Mouse (Mus musculus): Measurements from ENCODE around the gene Pou4f1.

The Pou4f1 gene

DNA sequence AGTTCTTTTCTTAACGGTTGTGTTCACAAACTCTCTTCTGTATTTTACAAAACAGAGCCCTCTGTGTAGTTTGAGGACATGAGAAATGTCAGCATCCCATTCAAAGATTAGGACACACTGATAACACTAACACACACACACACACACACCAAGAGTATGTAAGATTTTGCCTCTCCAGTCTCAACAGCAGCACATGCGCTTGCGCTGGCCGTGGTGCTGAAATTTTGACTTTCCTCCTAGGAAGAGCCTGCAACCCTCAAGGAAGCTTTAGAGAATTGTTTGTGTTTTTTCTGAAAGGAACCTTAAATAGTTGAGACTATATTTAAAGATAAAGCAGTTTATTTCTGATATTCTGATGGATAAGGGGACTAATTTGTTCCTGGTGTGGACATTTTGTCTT lies 14.0 kb downstream of the Pou4f1 start:
- DNase-seq: no peak

DNA sequence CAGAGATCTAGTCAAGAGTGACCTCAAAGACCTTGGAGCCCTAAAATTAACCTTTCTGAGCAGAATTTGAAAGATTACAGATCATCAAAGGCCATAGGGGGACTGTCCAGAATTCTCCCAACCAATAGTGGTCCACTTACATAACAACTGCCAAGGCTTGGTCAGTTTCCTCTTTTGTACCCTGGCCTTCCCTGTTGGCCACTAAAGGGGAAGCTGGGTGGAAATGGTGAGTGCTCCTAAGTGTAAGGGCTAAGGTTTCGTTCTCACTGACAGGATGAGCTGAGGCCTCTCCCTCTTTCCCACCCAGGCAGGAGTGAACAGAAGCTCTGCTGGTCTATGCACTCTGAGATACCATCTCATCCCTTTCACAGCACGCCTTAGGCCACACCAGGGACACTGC lies 33.5 kb downstream of the Pou4f1 start:
- DNase-seq: no peak

DNA sequence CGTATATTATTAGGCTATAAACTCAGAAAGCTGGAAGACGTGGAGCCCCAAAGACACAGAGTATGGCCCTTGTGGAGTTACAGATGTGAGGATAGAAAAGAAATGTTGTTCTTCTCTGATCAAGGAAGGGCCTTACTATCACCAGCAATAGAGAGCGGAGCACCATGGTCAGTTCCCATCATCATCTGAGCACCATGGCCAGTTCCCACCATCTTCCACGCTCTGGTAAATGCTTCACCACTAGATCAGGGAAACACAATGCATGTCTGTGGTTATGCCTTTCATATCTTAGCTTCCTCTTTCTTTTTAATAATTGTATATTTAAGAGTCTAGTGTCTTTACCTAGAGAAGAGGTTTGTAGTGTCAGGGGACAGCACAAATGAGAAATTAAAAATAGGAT lies 37.0 kb downstream of the Pou4f1 start:
- no peak for DNase-seq

- DNase-seq: no peak
Measured at GRCm38 (mm10) chr14:104423688-104424470, 43.9 kb downstream of the Pou4f1 start.
